Mouse (Mus musculus): ENCODE results near the gene Necap1. TPM values are rescaled to one million over a fixed set of nuclear protein-coding genes. Genes with fewer than 3 reads are reported as not detected.

The Necap1 gene
- total RNA-seq, 2 experiments from 2014 or later = 201 to 210 TPM

DNA sequence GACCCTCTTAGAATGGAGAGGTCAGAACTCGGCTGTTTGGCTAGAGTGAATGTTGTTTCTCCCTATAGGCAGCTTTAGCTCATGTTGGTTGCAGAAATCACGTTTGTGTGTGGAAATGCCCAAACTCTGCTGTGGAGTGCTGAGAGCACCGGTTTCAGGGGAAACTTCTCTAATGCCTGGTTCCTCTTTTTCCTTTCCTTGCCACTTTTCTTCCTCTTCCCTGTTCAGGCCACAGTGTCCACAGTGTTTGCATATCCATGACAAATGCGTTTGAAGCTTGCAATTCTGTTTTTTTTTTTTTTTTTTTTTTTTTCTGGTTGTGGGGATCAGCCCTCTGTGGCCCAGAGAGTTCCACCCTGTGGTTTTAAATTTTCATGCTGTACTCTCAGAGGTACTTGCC lies 47.2 kb downstream of the Necap1 start, which contains the start of gene Clec4a1:
Gene Clec4a1, plus strand, starts transcription at position 398 of the 400 bp plus-strand sequence.
- Histone ChIP-seq H3K27ac (no peak within 1 kb of the TSS), H3K4me3 (no peak within 1 kb of the TSS)
- DNase-seq (ENCODE audit: low spot score in 2 of 2) = no peak
- TF ChIP-seq CTCF (conservative IDR thresholded peaks at IDR 0.05) = no peak

DNA sequence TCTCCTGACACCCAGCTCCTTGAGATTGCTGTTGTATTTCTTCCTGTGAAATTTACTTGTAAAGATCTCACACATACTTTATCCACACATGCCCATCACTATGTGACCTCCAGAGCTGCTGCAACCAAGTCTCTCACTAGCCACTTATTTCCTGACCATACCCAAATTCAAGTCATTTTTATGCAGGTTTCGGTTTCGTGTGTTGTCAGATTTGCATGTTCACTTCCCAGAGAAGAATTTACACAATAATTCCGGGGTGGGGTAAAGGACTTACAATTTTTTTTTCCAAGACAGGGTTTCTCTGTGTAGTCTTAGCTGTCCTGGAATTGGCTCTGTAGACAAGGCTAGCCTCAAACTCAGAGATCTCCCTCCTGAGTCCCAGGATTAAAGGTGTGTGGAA lies 60.6 kb downstream of the Necap1 start:
- TF ChIP-seq CTCF (conservative IDR thresholded peaks at IDR 0.05) = no peak
- DNase-seq (ENCODE audit: low spot score in 2 of 2) = no peak
- Histone ChIP-seq H3K4me3 (no peak overlapping the region), H3K27ac (no peak overlapping the region)

Small RNA genes lying within 50 kb of the gene (microRNA-seq; reads per million reads assigned to microRNA genes)
- 0.64 to 1.5 reads per million in 2 experiments for gene Mir7231

Other genes with a start within 250 kb of the Necap1 start
- gene Dppa3, start 248.1 kb upstream of the Necap1 start, total RNA-seq (2021) = not detected
- gene Nanog, start 167.0 kb upstream of the Necap1 start, total RNA-seq (2021) = not detected
- 100 to 1,000 TPM; 104 to 109 TPM for gene Slc2a3, start 72.8 kb upstream of the Necap1 start, total RNA-seq (2021)
- 10 to 100 TPM; 28.8 to 30.7 TPM for gene Foxj2, start 54.6 kb upstream of the Necap1 start, total RNA-seq (2021)
- under 1 TPM; 0.54 to 0.61 TPM for gene C3ar1, start 18.3 kb upstream of the Necap1 start, total RNA-seq (2021)
- under 1 TPM; 0.22 to 0.61 TPM for gene Clec4a1, start 47.4 kb downstream of the Necap1 start, total RNA-seq (2021)
- under 1 TPM; 0.37 to 0.38 TPM for gene Clec4a3, start 78.0 kb downstream of the Necap1 start, total RNA-seq (2021)
- not detected for gene Clec4a4, start 115.9 kb downstream of the Necap1 start, total RNA-seq (2021)
- gene Clec4b1, start 175.5 kb downstream of the Necap1 start, total RNA-seq (2021) = not detected
- 1 to 10 TPM; 1.1 to 2.8 TPM for gene Clec4a2, start 232.0 kb downstream of the Necap1 start, total RNA-seq (2021)

Data from layer of hippocampus, adult 2 months (tissue).